Mouse (Mus musculus) urinary bladder, adult 2 months (tissue): Measurements from ENCODE around the gene Adcy6. TPM values are rescaled to one million over a fixed set of nuclear protein-coding genes. Genes with fewer than 3 reads are reported as not detected.

Source experiments
- DNase-seq: peaks from one replicate; pipeline ENCODE4 v3.0.0; 2022; ENCODE audit warnings: low spot score
- polyA plus RNA-seq: library from polyadenylated mRNA; depleted of rRNA; stranded (reverse); fragments of >200 nt; gene quantifications from 2 replicates; pipeline ENCODE4 v1.2.3, GENCODE M21; 2012

Gene Adcy6
- polyA plus RNA-seq, 1 experiment = 43.2 TPM

DNA sequence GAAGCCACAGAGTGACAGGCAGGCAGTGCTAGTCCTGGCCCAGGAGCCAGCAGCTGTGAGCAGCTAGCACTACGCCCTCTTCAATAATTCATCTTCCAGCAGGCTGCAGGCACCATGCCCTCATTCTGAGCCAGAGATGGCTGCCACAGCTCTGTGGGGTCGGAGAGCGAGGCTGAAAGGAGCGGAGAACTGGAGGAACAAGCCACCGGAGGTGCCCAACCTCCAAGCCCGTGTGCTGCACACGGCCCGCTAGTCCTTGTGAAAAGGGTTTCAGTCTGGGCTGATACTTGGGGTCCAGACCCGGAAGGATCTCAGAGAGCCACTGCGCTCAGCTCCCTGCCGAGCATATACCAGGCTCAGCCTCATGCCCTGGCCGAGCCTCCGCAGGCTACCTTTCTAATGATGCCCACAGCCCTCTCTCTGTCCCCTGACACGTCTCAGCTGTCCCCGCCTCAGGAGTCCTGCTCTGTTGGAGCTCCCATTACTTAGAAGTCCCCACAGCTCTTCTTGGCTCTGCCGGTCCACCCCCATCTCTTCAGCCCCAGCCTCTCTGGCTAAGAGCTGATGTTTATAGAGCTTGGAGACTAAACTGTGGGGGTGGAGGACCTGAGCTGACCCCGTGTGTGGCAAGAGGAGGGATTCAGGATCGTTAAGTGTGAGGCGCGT lies 18.8 kb upstream of the Adcy6 start:
- DNase-seq = no peak

DNA sequence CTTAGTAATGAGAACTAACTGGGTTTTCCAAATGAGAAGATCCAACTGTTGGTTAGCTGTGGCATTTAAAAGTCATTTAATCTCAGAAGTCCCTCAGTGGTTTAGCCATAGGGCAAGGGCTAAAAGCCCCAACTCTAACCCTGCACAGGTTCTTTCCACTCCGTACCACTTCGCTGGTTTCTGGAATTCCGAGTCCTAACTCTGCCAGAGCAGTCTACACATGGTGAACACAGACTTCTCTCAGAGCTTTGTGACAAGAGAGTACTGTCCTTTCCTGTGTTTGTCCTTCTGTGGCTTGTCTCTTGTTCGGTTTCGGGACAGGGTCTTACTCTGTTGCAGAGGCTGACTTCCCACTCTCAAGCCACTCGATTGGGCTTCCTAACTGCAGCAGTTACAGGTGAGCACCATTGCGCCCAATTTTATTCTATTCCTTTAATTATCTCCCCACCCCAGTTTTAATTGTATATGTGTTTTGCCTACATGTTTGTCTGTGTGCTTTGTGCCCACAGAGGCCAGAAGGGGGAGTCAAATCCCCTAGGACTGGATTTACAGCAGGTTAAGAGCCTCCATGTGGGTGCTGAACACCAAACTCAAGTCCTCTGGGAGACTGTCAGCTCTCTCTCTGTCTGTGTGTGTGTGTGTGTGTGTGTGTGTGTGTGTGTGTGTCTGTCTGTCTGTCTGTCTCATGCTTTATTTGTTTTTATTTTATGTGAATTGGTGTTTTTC lies 16.8 kb upstream of the Adcy6 start:
- no peak for DNase-seq

- DNase-seq = no peak
Observed at GRCm38 (mm10) chr15:98626078-98626477, 16.2 kb upstream of the Adcy6 start.

- no peak for DNase-seq
Observed at GRCm38 (mm10) chr15:98623361-98623821, 13.5 kb upstream of the Adcy6 start.

- DNase-seq = no peak
Observed at GRCm38 (mm10) chr15:98622721-98623120, 12.8 kb upstream of the Adcy6 start.

- DNase-seq = no peak
Observed at GRCm38 (mm10) chr15:98622199-98622598, 12.3 kb upstream of the Adcy6 start.

DNA sequence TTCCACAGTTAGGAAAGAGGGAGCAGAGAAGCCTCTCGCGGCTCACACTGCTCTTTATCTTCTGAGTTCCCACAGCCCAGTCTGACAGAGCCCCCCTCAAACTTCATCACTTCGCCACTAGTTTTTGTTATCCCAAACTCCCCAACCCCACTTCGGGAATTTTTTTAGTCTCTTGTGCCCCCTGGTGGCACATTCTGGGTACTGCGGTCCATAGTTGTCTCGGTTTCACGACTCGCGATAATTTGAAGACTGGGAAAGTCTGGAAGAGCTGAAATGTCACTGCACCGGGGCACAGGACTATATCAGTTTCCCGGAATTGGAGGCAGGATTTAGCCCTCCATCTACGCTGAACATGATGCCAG lies 7.3 kb upstream of the Adcy6 start:
- peak; percentile 73 for DNase-seq

GRCm38 (mm10) chr15:98616362-98617175 lies 6.7 kb upstream of the Adcy6 start:
- DNase-seq = no peak

- DNase-seq = no peak
Observed at GRCm38 (mm10) chr15:98615751-98616150, 5.9 kb upstream of the Adcy6 start.

DNA sequence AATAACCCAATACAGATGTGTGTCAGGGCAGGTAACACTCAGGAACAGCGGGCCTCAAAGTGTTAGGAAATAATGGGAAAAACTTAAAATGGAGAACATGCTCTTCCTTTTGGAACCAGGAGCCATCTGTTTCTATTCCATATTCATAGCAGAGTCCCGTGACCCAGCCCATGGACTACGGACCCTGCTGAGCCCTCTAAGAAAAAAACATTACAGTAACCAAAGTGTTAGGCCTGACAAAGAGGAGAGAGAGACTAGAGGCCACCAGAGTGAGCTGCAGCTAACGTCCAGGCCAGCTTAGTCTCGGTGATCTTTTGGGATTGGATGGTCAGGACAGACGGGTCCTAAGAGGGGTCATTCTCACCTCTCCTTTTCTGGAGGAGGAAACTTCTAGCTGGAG lies 5.1 kb upstream of the Adcy6 start:
- no peak for DNase-seq

DNA sequence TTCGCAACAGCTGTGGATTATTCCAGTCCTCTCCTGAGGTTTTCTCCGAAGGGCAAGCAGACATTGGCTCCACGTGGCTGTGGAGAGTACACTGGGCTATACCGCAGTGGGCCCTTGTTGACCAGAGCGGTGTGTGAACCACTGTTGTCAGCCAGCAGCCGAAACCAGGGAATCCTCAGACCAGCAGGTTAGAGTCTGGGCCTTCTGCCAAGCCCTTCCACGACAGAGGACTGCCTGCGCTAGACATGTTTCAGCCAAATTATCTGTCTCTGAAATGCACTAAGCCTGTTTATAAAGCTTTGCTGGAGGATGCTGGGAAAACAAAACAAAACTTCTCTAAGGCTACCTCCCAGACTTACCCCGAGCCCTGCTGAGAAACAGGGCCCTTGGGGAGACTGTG lies 4.7 kb upstream of the Adcy6 start:
- no peak for DNase-seq

- no peak for DNase-seq
Observed at GRCm38 (mm10) chr15:98612229-98612628, 2.4 kb upstream of the Adcy6 start.

DNA sequence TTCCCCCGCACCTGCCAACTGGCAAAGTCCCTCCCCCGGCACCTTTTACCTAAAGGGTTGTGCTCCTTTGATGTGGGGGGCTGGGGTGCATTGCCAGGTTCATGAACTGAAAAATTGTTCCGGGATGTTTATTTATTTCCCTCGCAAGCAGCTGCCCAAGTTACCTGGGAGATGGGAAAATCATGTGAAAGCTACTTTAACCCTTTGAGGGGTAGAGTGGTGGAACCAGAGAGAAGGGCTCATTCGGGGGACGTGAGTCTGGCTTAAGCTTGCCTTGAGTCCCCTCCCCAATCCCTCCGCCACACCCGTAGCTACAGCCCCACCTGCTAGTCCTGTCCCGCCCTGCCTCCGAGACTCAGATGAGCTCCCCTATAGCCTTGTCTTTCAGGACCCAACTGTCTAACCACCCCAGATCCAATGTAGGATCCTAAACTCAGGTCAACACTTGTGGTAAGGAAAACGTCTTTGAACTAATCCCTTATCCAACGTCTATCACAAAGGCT lies 306 bp upstream of the Adcy6 start:
- no peak for DNase-seq

DNA sequence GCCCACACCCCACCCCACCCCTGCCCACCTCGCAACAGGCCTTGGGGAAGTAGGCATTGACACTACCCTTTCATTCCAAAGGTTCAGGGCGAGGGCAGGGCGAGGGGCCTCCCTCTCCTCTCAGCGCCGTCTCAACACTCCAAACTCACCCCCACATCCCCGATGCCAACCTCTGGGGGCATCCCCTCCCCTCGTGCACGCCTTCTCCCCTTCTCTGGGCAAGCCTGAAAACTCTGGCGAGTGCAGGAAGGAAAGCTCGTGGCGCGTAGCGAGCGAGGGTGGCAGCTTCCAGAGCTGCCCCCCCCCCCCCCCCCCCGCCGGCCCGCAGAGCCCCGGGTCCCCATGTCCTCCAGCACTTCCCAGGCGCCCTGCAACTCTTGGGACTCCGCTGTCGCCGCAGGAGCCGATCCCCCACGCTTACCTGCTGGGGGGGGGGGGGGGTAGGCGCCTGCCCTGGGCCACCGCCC lies 1.1 kb downstream of the Adcy6 start:
- no peak for DNase-seq

DNA sequence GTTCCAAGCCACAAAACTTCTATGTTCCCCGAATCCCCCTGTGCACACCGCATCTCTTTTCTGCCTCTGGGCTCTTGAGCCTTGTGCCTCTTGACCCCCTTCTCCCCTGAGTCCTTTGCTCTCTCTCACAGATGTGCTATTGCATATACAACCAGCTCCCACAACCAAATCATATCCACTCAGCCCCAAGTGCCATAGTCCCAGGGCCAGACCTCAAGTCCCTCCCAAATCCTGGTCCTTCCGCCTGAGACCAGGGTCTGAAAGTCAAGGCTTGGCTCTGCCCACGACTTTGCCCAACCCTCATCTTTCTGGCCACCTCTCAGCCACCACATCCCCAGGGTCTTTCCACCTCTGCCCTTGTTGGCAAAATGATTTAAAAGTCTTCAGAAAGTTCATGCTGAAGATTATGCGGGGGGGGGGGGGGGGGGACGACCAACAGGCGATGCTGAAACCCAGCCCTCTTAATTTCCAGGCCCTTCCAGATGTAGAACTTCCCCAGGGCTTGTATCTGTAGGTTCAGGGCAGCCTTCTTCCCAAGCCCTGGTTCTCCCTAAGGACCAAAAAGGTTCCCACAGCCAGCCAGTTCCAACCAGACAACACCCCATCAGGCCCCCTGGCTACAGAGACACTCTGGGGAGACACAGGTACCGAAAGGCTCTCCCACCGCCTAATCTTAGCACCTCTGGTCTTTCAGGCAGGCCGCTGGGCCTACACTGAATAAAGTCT lies 1.7 kb downstream of the Adcy6 start:
- no peak for DNase-seq

- DNase-seq = no peak
Observed at GRCm38 (mm10) chr15:98607557-98607956, 2.3 kb downstream of the Adcy6 start.

DNA sequence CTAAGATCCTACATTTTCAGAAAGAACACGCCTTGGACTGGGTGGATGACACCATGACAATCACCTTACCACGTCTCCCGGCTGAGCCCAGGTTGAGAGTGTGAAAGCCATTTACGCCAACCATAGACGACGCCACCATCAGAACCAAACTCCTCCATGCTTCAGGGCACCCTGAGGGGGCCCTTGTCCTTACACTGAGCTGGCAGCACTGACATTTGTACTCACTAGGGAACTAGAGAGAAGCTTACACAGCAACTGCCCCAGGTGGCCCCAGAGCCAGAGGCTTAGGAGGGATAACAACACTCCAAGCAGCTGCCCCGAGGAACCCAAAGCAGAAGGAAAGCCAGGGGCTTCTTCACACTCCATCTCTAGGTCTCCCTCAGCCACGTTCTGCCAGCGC lies 3.1 kb downstream of the Adcy6 start:
- no peak for DNase-seq

DNA sequence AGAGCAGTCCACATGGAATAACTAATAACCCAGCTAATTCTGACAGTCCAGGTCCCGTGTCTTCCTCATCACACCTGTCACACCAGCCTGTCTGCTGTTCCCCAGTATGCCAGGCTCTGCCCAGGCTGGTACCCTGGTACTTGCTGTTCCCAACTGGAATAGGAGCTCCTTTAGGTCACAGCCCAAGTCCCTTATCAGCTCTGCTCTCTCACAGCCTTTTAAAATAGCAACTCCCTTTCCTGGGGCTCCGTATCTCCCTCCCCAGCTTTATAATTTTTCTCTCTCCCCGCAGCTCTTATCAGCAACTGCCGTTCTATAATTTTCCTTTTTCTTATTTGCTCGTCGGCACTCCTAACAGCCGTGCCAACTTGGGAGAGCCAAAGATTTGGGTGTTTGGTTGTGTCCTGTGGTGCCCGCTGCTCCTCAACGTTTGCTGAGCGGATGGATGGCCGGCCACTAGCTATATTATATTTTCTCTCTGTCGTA lies 3.8 kb downstream of the Adcy6 start:
- DNase-seq = no peak

GRCm38 (mm10) chr15:98604041-98604575 lies 5.8 kb downstream of the Adcy6 start:
- no peak for DNase-seq

DNA sequence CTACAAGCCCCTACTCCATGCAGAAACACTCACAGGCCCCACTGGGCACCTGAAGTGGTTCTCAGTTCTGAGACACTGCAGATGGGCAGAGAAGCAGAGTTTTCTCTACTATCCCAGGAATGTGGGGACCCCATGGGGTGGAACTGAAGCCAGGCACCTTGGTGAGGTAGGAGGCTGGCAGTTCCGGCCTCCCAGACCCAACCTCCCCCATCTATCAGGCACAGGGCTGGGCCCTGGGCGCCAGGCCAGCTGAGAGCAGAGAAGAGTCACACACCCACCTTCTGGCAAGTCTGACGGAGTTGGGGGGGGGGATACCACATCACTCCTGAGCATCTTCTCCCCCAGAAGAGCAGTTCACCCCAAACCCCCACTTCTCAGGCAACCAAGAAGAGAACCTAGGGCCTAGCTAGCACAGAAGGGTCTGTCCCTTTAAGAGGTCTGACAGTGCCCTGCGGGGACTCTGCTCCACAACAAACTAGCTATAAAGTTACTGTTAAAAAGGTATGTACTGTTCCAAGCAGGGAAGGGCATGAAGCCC lies 6.9 kb downstream of the Adcy6 start:
- no peak for DNase-seq
